Mouse (Mus musculus): Measurements from ENCODE around the gene Ctbp2. TPM values are rescaled to one million over a fixed set of nuclear protein-coding genes. Genes with fewer than 3 reads are reported as not detected.
"Not testable (repeated sequence)": the region's sequence is repeated elsewhere in the genome, so short reads cannot be mapped to it uniquely, and the experiment has no call there.

Ctbp2 gene
- polyA plus RNA-seq, 1 experiment from 2014 or later, result 117 TPM

DNA sequence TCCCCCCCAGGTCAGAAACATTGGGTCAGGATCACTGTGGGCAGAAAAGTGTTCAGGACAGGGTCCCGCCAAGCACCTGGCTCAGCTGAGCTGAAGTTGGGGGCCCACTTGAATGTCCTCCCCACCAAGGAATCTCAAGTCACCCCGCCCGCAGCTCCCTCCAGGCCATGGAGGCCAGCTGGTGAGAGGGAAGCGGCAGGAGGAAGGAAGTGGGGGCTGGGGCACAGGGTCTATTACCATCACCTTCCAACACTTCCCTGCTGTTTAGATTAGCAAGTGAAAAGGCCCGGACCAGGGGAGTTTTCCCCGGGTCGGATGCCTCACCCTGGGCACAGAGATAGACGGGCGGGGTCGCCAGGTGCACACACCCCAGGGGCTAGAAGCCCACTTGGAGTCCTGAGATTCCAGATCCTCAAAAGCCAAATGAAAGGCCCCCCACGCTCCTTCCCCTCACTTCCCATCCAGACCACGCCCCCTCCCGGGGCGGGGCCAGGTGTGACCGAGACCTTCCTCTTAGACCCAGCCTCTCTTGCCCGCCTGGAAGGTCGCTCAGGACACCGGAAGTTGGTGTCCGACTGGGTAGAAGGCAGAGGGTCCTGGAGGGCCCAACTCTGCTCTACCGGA lies 9.2 kb downstream of the Ctbp2 start:
- H3K27me3 ChIP-seq (replicated peaks; ENCODE audit: low read depth, poor library complexity, severe bottlenecking), result no peaks in the 10 kb centered on the region
- peaks cover 91% of the 10 kb centered on the region for H3K4me1 ChIP-seq
- peak; percentile 64 for DNase-seq (ENCODE audit: low spot score)
- H3K4me3 ChIP-seq, result peak overlapping the region; percentile 40
- peaks cover 17% of the 10 kb centered on the region; the same call in 1 of the 2 replicates for H3K36me3 ChIP-seq (replicated peaks)
- no peaks in the 10 kb centered on the region for H3K9me3 ChIP-seq
- 8% methylated on average over 20 of the region's 20 CpGs for WGBS
- peak overlapping the region; percentile 57; the same call in 1 of the 2 replicates for H3K27ac ChIP-seq (replicated peaks)

DNA sequence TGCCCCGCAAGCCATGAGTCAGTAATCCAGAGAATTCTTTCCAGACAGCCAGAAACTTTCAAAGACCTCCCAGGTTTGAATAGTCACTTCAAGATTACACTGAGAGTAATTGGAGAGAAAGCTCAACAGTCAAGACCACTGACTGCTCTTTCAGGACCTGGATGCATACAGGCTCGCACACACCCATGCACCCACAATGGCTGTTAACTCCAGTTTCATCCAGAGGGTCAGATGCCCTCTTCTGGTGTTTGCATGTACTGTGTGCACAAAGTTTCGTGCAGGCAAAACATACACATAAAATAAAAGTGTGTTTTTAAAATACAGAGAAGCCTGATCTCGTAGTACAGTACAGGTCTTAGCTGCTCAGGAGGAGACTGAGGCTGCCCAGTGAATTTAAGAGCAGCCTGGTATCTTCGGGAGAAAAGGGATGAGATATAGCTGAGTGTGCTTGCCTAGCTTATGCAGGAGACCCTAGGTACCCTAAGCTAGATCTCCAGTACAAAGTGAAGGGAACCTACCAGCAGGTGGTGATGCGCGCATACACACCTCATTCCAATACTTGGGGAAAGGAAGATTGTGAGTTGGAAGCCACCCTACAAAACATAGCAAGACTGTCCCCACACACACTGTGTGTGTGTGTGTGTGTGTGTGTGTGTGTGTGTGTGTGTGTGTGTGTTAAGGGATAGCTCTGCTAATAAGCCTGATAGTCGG lies 10.8 kb downstream of the Ctbp2 start:
- peaks cover 31% of the 10 kb centered on the region for H3K36me3 ChIP-seq (replicated peaks)
- no peak overlapping the region for H3K4me3 ChIP-seq
- no peaks in the 10 kb centered on the region for H3K9me3 ChIP-seq
- no peaks in the 10 kb centered on the region for H3K27me3 ChIP-seq (replicated peaks; ENCODE audit: low read depth, poor library complexity, severe bottlenecking)
- 79% methylated on average over 8 of the region's 8 CpGs for WGBS
- H3K4me1 ChIP-seq, result peaks cover 83% of the 10 kb centered on the region
- no peak for DNase-seq (ENCODE audit: low spot score)
- H3K27ac ChIP-seq (replicated peaks), result 0 out of 2 replicates have a peak overlapping the region, but pooled peaks have one; percentile 36

DNA sequence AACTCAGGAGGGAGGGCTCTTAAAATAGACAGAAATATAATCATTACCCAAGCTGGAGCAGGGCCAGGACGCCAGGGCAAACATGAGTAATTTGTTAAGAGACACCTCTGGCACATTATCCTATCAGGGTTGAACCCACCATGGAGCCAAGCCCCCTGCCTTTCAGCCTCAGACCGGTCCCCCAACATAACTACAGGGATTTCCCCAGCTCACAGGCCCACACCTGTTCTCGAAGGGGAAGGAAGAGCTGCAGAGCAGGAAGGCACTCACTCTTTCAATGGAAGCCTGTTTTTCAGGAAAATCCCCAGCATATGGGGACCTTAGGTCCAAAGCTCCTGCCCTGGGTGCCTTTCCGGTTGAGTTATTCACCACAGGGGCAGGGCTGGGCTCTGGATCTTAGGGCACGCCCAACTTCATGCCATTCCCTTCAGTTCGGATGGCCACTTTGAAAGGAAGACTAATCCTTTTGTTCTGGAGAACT lies 11.8 kb downstream of the Ctbp2 start:
- peak; percentile 20 for DNase-seq (ENCODE audit: low spot score)
- Histone ChIP-seq H3K36me3 (replicated peaks) (peaks cover 35% of the 10 kb centered on the region), H3K27ac (replicated peaks) (peak overlapping the region; percentile 36; the same call in 1 of the 2 replicates), H3K4me1 (peaks cover 73% of the 10 kb centered on the region), H3K4me3 (no peak overlapping the region), H3K27me3 (replicated peaks; ENCODE audit: low read depth, poor library complexity, severe bottlenecking) (no peaks in the 10 kb centered on the region), H3K9me3 (no peaks in the 10 kb centered on the region)
- 13% methylated on average over 6 of the region's 6 CpGs for WGBS

DNA sequence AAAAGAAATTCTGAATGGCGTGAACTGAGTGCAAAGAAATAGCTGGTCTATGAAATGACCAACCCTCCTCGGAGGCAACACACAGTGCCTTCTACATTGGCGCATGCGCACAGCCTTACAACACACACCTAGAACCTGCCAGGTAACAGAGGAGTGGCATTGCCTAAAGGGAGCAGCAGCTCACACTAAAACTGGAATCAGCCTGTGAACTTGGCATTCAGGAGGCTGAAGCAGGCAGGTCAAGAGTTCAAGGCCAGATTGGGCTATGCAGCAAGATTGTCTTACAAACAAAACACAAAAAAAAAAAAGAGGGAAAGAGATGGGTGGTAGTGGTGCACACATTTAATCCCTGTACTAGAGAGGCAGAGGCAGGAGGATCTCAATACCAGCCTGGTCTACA lies 14.7 kb downstream of the Ctbp2 start:
- 95% methylated on average over 4 of the region's 4 CpGs for WGBS
- Histone ChIP-seq H3K27ac (replicated peaks) (no peak overlapping the region), H3K4me1 (peaks cover 51% of the 10 kb centered on the region), H3K27me3 (replicated peaks; ENCODE audit: low read depth, poor library complexity, severe bottlenecking) (no peaks in the 10 kb centered on the region), H3K36me3 (replicated peaks) (peaks cover 41% of the 10 kb centered on the region), H3K4me3 (no peak overlapping the region), H3K9me3 (no peaks in the 10 kb centered on the region)
- no peak for DNase-seq (ENCODE audit: low spot score)

DNA sequence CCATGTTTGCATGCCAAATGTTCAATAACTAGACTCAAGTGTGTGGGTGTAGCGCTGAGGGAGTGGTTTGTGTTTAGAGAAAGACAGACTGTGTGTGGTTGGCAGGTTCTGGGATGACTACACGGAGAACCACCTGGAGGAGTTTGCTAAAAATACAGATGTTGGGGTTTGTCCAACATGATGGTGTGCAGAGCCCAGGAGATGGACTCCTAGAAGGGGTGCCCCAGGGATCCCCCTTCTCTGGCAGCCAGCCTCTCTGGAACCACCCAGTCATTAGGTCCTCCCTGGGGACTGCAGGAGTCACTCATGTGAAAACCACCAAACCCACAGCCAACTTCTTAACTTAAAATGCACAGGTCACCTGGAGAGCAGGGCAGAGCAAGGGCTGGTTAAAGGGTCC lies 15.5 kb downstream of the Ctbp2 start:
- Histone ChIP-seq H3K36me3 (replicated peaks) (peaks cover 40% of the 10 kb centered on the region), H3K4me3 (no peak overlapping the region), H3K27me3 (replicated peaks; ENCODE audit: low read depth, poor library complexity, severe bottlenecking) (no peaks in the 10 kb centered on the region), H3K9me3 (no peaks in the 10 kb centered on the region), H3K4me1 (peaks cover 43% of the 10 kb centered on the region), H3K27ac (replicated peaks) (no peak overlapping the region)
- WGBS, result 94% methylated on average over 2 of the region's 2 CpGs
- DNase-seq (ENCODE audit: low spot score), result no peak

DNA sequence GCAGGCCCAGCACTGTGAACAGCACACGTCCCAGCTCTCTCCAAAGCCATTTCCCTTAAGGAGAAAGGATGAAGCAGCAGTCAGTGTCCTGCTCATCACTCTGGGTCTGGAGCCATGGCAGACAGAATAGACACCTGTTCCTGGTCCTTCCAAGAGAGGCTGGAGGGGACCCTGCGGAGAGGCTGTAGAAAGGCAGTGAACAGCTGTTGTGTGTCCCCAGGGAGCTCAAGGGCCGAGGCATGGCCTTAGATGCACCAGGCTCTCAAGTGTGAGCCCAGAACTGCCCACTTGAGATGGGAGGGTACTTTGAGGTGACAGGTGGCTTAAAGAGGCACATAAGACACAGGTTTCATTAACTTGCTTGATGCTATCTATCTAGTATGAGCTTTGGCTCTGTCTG lies 21.6 kb downstream of the Ctbp2 start:
- WGBS, result 65% methylated on average over 3 of the region's 3 CpGs
- no peak for DNase-seq (ENCODE audit: low spot score)
- no peak overlapping the region for H3K27ac ChIP-seq (replicated peaks)
- peaks cover 42% of the 10 kb centered on the region for H3K36me3 ChIP-seq (replicated peaks)
- no peaks in the 10 kb centered on the region for H3K9me3 ChIP-seq
- no peak overlapping the region for H3K4me3 ChIP-seq
- peaks cover 32% of the 10 kb centered on the region for H3K4me1 ChIP-seq
- H3K27me3 ChIP-seq (replicated peaks; ENCODE audit: low read depth, poor library complexity, severe bottlenecking), result no peaks in the 10 kb centered on the region

DNA sequence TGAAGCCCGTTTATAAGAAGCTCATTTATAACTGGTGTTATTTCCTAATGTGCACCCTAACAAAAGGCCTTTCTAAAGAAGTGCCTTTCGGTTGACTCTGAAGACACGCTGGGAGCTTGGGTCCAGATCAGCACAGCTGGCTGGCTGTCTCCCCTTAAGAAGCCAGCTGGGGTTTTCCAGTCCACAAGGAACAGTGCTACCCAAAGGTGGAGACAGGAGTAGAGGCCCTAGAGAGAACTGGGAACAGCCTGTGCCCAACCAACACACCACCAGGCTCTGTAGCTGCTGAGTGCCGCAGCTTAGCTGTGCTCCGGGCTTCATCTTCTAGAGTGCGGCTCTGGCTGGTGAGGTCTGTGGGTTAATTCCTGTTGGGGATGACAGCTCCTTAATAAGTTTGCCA lies 23.1 kb downstream of the Ctbp2 start:
- 91% methylated on average over 6 of the region's 6 CpGs for WGBS
- Histone ChIP-seq H3K27me3 (replicated peaks; ENCODE audit: low read depth, poor library complexity, severe bottlenecking) (no peaks in the 10 kb centered on the region), H3K9me3 (no peaks in the 10 kb centered on the region), H3K4me3 (no peak overlapping the region), H3K4me1 (peaks cover 30% of the 10 kb centered on the region), H3K27ac (replicated peaks) (no peak overlapping the region), H3K36me3 (replicated peaks) (peaks cover 50% of the 10 kb centered on the region)
- DNase-seq (ENCODE audit: low spot score), result no peak

DNA sequence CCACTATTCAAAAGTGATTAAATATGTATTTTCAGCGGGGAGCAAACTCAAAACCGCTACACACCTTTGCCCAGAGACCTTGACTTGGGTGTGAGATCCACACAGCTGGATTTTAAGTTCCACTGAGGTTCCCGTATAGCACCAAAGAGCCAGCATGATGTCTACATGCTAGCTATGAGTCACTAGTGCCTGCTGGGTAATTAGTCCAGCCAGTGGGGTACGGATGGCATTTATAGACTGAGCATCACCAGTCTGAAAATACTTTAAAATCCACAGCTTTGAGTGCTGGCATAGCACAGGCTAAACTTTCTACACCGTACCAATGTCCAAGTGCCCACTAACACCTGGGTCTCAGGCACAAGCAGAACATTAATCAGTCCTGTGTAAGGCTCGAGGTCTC lies 24.0 kb downstream of the Ctbp2 start:
- Histone ChIP-seq H3K4me3 (no peak overlapping the region), H3K36me3 (replicated peaks) (peaks cover 52% of the 10 kb centered on the region), H3K27ac (replicated peaks) (no peak overlapping the region), H3K9me3 (no peaks in the 10 kb centered on the region), H3K4me1 (peaks cover 35% of the 10 kb centered on the region), H3K27me3 (replicated peaks; ENCODE audit: low read depth, poor library complexity, severe bottlenecking) (no peaks in the 10 kb centered on the region)
- no peak for DNase-seq (ENCODE audit: low spot score)
- WGBS, result 86% methylated on average over 6 of the region's 6 CpGs

DNA sequence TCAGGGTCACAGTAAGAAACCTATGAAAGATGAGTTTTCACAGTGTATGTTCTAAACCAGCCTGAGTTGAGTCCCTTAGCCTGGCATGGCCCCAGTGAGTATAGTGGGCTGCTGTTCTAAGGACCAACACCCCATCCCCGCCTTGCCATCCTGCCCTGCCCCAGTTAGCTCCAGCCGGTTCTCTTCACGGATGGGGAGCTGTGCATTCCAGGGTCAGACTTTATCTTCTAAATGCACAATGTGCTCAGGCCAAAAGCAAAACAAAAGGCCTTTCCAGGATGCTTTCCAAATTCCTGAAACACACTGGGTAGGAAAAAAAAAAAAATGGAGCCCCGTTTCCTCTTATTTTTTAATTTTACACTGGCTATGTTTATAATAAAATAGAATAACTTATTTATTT lies 24.9 kb downstream of the Ctbp2 start:
- 73% methylated on average over 4 of the region's 4 CpGs for WGBS
- H3K36me3 ChIP-seq (replicated peaks), result peaks cover 50% of the 10 kb centered on the region
- H3K4me3 ChIP-seq, result no peak overlapping the region
- H3K27ac ChIP-seq (replicated peaks), result no peak overlapping the region
- no peaks in the 10 kb centered on the region for H3K27me3 ChIP-seq (replicated peaks; ENCODE audit: low read depth, poor library complexity, severe bottlenecking)
- H3K9me3 ChIP-seq, result no peaks in the 10 kb centered on the region
- no peak for DNase-seq (ENCODE audit: low spot score)
- peaks cover 43% of the 10 kb centered on the region for H3K4me1 ChIP-seq

DNA sequence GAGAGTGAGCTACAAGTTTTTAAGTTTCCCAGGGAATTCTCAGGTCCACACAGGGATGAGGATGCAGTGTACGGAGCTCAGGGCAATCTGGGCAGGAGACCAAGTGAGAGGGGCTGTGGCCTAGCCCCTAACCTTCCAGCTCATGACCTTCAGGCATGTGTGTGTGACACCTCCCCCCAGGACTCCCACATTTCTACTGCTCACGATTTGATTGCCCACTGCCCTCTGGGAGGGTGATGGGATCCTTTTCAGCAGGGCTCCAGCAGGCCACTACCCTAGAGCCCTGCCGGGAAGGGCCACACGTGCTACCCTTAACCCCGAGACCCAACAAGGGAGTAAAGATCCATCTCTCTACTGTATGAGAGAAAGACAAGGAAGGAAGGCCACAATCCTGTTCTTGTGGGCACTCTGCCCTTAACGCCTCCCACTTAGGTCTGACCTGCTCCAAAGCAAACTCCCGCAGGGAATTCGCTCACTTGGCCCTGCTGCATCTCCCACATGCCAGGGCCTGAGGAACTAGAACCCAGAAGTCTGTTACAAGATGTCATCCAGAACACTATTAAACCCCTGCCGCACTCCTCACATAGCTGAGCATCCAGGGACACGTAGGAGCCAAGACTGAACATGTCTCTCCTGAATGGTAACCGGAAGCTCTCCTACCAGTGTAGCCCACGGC lies 25.9 kb downstream of the Ctbp2 start:
- Histone ChIP-seq H3K27ac (replicated peaks) (no peak overlapping the region), H3K4me3 (no peak overlapping the region), H3K4me1 (peaks cover 53% of the 10 kb centered on the region), H3K36me3 (replicated peaks) (peaks cover 52% of the 10 kb centered on the region), H3K9me3 (no peaks in the 10 kb centered on the region), H3K27me3 (replicated peaks; ENCODE audit: low read depth, poor library complexity, severe bottlenecking) (no peaks in the 10 kb centered on the region)
- 89% methylated on average over 12 of the region's 12 CpGs for WGBS
- no peak for DNase-seq (ENCODE audit: low spot score)

DNA sequence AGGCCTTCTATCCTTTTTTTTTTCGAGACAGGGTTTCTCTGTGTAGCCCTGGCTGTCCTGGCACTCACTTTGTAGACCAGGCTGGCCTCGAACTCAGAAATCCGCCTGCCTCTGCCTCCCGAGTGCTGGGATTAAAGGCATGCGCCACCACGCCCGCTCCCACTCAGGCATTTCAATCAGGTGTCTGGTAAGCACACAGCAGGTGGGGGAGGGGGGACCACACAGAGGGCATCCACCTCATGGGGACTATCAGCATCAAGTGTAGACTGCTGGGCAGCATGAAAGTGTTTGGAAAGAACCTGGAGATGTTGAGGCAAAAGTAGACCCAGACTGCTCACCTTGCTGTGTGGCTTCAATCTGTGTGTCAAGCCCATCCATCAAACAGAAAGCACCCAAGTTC lies 28.5 kb downstream of the Ctbp2 start:
- not testable (repeated sequence) for H3K27me3 ChIP-seq (replicated peaks; ENCODE audit: low read depth, poor library complexity, severe bottlenecking); H3K4me3 ChIP-seq; H3K27ac ChIP-seq (replicated peaks); H3K9me3 ChIP-seq; DNase-seq (ENCODE audit: low spot score)
- Histone ChIP-seq H3K36me3 (replicated peaks) (peaks cover 48% of the 10 kb centered on the region), H3K4me1 (peaks cover 68% of the 10 kb centered on the region)
- WGBS, result 92% methylated on average over 7 of the region's 7 CpGs

DNA sequence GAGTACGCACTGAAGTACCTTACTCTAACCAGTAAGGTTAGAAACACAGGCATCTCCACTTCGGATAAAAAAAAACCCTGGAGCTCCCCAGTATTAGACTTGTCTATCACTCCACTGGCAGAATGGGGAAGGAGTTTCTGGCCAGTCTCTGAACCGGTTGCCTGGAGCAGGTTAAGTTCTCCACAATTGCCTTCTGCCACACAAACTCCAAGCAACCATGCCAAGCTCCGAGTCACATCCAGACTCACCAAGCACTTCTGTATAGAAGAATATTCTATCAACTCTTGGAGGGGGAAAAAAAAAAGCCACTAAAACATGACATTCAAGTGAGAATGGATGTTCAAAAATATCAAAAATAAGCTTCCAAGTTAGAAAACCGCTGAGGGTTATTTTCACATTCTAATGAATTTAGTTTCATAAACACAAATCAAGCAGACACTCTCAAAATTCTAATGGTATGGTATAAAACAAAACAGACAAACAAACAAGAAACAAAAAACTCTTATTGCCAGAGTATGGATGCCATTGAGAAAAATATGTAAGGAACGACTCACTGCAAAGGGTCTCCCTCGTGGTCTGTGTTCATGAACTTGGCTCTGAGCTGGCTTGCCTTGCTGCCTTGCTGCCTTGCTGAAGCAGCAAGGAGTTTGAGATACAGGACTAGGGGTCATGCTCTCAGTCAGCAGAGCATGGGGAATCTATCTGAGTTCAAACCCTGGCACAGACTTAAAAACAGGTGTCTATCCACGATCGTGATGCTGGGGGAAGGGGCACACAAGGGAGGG lies 29.3 kb downstream of the Ctbp2 start:
- 80% methylated on average over 9 of the region's 9 CpGs for WGBS
- H3K27ac ChIP-seq (replicated peaks), result no peak overlapping the region
- peaks cover 52% of the 10 kb centered on the region for H3K36me3 ChIP-seq (replicated peaks)

More for the DNA sequence above, 29.3 kb downstream of the Ctbp2 start:
- H3K27me3 ChIP-seq (replicated peaks; ENCODE audit: low read depth, poor library complexity, severe bottlenecking), result no peaks in the 10 kb centered on the region
- H3K4me3 ChIP-seq, result no peak overlapping the region
- H3K4me1 ChIP-seq, result peaks cover 72% of the 10 kb centered on the region
- no peak for DNase-seq (ENCODE audit: low spot score)
- no peaks in the 10 kb centered on the region for H3K9me3 ChIP-seq

All from embryonic facial prominence, embryonic 10.5 days (tissue).